Mouse (Mus musculus) heart, postnatal 0 days (tissue): ENCODE results near the gene Thnsl2.

Experiments
- CTCF ChIP-seq: IDR thresholded peaks from 2 replicates; pipeline ENCODE4 v1.5.1; 2016; ENCODE audit warnings: antibody characterized with exemption, control low read depth, low read depth
- EP300 ChIP-seq: IDR thresholded peaks from 2 replicates; pipeline ENCODE4 v1.6.1; 2016; ENCODE audit warnings: antibody characterized with exemption, low read depth

GRCm38 (mm10) chr6:71106170-71106945, 37.9 kb downstream of the Thnsl2 start:
- TF ChIP-seq CTCF: no peak
- TF ChIP-seq EP300: peak; percentile 61; the same call in 1 of the 2 replicates
